Mouse (Mus musculus) kidney, adult 2 months (tissue): Measurements from ENCODE around the gene Rbl2.

Source experiments
- CTCF ChIP-seq: fragments of 200-500 bp; conservative IDR thresholded peaks from 2 replicates; pipeline ENCODE4 v1.5.1; 2011; ENCODE audit warnings: low read depth, mild to moderate bottlenecking, control low read depth, low read length, moderate library complexity, mixed read lengths; ENCODE audit not compliant: insufficient read depth, insufficient read length
- POLR2A ChIP-seq: fragments of 200-500 bp; IDR thresholded peaks from one replicate; pipeline ENCODE4 v1.6.1; 2011; ENCODE audit warnings: low read depth, low read length, control low read depth

DNA sequence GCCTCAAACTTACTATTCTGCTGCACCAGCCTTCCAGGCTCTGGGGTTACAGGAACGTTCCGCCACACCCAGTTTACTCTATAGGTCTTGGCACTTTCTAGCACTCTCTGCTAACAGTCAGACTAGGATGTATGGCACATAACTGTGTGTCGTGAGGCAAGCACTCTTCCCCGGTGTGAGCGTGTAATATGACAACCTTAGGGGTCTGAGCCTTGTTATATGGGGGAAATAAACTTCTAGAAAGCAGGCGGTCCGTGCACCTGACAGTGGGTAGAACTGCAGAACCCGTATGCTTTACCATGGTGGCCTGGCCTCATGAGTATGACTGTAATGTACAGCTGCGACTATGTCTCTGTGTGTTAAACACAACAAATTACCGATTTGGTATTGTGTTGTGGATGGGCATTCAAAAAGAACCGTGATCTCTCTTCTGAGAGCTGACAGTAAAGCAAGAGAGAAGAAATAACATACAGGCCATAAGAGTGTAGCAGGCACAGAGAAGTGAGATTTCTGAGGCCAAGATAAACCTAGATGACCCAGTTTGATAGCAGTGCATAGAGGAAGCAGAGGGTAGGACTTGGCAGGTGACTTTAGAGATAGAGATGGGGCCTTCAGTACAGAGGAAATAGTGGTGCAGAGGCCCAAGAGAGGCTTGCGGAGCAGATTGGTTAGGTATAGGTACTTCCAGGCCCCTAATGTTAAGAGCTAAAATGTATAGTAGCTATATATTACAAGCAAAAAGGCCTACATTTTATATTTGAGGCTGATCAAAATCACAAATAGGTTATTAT lies 7.4 kb downstream of the Rbl2 start:
- TF ChIP-seq CTCF (no peak), POLR2A (no peak)
